Mouse (Mus musculus): Measurements from ENCODE around the gene Recql5.

The Recql5 gene

DNA sequence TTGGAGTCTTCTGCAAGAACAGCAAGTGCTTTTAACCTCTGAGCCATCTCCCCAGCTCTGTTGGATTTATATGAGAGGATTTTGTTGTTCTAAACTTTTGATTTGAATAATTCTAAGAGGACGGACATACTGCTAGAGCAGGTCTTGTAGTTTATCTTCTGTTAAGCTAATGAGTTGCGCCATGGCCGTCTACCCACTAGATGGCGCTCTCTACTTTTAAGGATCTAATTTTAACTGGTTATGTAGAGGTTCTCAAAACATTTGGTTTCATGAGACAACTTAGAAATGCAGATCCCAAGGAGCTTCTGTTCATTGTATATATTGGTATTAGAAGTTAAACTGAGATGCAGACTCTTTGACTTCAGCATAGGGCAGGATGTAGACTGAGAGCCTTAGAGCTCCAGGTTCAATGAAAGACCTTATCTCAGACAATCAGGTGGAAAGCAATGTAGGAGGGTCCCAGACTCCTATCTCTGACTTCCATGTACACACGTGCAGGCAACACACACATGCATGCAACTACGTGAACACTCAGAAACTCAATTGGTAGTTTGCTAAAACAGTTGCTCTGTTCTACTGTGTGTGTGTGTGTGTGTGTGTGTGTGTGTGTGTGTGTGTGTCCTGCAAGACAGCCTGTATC lies 6.5 kb upstream of the Recql5 start:
- peak; percentile 40 to 71 for DNase-seq (ENCODE audit: low spot score in 2 of 2)

DNA sequence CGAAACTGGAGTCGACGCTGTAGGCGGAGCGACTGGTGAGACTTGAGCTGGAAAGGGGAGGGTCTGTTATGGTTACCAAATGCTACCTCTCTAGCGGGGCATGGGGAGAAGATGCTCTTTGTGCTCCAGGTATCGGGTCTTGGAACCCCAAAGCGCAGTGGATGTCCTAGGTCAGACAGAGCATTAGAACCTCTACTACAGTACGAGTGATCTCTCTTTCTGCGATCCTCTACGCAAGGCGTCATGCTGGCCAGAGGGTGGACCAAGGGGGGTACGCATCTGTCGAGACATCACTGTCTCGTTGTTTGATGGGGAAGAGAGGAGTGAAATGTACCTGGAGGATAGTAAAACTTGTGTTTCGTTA lies 452 bp upstream of the Recql5 start:
- no peak for DNase-seq (ENCODE audit: low spot score in 2 of 2)

DNA sequence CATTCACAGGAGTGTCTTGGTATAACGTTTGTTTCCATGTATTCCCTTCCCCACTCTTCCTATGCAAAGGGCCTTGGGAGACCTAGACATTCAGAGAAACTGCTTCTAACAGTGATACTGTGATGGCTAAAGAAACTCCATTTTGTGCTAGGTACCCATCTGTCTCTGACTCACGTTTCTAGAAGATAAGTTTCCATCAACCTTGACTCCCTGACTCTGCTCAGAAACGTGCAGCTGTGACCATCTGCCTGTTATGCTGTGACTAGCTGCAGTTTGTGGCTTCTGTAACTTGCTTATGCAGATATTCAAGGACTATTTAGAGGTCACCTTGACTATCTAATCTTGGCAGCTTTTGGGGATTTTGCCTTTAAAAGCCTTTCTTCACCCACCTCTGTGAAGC lies 2.0 kb downstream of the Recql5 start:
- no peak for DNase-seq (ENCODE audit: low spot score in 2 of 2)

DNA sequence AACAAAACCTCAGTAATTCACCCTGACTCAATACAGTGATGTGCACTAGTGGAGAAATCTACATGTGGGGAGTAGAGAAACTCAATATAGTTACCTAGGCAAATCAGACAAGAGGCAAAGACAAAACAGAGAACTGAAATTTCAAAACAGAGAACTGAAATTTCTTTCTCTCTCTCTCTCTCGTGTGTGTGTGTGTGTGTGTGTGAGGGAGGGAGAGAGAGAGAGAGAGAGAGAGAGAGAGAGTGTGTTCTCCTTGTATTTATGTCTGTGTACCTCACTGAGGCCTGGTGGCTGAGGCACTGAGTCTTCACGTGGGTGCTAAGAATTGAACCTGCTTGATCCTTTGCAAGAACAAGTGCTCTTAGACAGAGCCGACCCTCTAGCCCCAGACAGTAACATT lies 3.5 kb downstream of the Recql5 start:
- no peak for DNase-seq (ENCODE audit: low spot score in 2 of 2)

DNA sequence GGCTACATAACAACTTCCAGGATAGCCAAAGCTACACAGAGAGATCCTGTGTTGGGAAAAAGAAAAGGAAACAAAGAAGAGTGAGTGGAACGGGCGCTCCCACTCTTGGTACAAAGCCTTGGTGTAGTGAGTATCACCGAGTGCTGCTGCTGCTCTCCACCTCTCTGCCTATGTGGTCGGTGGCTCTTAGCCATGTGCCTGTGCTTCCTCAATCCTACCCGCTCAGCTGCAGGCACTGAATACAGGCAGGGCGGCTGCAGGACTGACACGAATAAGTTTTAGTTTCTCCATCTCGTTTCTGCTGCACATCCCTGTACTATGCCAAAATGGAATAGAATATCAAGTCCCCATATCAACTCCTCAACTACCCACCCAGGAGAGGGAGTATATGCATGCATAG lies 4.2 kb downstream of the Recql5 start:
- no peak for DNase-seq (ENCODE audit: low spot score in 2 of 2)

DNA sequence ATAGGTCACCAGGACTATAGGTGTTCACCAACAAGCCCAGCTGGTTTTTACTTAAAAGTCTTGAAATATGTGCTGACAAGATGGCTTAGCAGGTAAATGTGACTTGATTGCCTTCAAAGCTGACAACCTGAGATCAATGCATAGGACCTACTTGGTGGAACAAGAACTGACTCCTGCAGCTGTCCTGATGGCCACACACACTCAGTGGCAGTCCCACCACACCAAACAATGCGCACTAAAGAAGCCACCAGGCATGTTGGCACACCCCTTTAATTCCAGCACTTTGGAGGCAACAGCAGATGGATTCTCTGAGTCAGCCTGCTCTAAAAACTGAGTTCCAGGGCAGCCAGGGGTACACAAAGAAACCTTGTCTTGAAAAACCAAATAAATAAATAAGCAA lies 11.3 kb downstream of the Recql5 start:
- no peak for DNase-seq (ENCODE audit: low spot score in 2 of 2)

DNA sequence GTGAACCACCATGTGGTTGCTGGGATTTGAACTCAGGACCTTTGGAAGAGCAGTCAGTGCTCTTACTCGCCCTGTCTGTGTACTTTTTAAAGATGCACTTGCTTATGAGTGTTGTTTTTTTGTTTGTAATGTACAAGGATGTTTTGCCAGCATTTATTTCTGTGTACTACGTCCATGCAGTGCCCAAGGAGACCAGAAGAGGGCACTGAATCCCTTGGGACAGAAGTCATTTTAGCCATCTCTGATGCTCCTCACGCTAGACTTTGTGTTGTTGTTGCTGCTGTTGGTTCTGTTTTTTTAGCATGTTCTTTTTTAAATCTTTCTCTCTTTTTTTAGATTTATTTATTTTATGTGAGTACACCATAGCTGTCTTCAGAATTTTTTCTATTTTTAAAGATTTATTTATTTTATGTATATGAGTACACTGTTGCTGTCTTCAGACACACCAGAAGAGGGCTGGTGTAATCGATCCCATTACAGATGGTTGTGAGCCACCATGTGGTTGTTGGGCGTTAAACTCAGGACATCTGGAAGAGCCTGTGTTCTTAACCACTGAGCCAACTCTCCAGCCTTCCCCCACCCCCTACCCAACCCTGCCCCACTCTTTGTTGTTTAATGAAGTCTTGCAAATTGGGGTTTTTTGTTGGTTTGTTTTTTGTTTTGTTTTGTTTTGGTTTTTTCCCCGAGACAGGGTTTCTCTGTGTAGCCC lies 13.0 kb downstream of the Recql5 start:
- no peak for DNase-seq (ENCODE audit: low spot score in 2 of 2)

DNA sequence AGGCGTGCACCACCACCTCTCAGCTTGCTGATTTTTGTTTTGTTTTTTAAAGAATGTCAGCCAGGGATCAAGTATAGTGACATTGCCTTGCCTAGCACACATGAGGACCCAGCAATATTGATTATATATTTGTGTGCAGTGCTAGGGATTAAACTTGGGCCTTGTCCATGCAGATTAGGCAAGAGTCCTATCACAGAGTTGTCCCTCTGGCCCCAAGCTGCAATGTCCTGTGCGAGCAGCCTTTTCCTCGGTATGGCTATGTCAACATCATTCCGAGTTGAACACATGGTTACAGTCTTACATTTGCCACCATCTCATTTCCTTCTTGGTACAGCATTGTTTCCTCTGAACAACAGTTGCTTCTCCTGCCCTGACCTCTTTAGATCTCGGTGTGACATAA lies 14.2 kb downstream of the Recql5 start:
- no peak for DNase-seq (ENCODE audit: low spot score in 2 of 2)

DNA sequence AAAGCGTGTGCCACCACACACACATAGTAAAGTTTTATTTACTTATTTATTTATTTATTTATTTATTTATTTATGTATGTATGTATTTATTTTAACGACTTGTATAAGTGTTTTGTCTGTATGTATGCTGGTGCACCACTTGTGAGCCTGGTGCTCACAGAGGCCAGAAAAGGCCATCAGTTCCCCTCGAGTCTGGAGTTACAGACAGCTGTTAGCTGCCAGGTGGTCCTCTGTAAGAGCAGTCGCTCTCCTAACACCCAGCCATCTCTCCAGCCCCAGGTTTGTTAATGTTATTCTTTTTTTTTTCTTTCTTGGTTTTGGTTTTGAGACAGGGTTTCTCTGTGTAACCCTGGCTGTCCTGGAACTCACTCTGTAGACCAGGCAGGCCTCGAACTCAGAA lies 14.6 kb downstream of the Recql5 start:
- no peak for DNase-seq (ENCODE audit: low spot score in 2 of 2)

DNA sequence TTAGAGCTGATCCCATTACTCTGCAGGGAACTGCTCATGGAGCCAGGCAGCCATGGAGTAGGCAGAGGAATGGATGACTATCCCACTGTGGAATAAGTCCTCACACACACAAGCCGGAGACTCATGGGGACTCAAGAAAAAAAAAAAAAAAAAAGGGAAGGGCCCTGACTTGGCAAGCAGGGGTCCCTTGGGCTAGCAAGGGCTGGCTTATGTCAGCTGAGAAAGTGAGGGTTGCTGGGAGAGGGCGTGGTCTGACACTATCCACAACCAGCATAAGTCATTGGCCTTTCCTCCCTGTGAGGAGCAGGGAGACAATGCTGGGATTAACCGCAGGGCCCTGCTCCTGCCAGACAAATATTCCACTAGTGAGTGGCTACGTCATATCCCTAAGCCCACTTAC lies 16.7 kb downstream of the Recql5 start:
- DNase-seq (ENCODE audit: low spot score in 2 of 2): no peak

DNA sequence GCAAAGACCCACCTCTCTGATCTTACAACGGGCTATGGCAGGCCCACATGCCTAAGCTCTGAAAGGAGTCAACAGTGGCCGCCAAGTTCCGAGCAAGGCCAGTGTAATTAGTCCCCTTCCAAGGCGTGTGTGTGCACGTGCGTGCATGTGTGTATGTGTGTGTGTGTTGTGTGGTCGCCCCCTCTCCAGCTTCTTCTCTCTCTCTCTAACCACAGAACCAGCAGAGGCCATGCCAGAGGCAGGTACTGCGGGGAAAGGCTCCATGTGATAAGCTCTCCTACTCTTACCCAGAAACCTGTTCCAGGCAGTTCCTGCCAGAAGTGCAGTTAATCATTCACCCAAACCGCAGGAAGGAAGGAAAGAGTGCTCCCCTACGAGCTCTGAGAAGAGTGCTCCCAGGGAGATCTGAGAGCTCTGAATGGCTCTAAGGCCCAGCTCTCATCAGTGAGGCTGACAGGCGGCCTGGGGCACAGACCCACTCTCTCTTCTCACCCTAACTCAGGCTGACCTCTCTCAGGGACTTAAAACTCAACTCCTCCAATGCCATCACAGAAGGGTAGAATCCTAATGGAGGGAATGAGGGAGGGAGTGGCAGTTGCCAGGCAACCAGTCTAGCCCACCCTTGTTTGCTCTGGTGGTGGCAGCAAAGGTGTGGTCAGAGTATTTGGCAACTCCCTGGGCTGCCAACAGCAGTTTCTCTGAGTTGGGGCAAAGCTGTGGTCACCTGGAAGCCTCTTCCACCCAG lies 21.5 kb downstream of the Recql5 start, which contains the start of gene Smim6:
Gene Smim6, plus strand, starts transcription at position 386 of the 745 bp plus-strand sequence.
- no peak for DNase-seq (ENCODE audit: low spot score in 2 of 2)

DNA sequence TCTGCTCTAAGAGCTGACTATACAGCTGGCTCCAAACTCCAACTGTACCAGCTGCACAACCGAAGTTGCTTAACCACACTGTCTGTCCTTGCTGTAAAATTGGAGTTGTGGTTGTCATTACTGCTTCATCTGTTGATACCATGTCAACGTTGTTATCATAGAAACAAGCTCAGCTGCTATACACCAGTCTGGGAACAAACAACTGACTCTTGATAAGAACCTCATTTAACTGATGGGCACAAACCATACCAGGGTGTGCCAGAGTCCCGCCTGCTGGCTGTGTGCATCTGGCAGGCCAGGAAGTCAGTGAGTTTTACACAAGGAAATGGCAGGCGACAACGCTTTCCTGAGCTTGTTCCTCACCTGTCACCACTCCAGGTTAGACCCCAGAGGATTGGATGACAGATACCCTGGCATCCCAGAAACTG lies 22.1 kb downstream of the Recql5 start:
- DNase-seq (ENCODE audit: low spot score in 2 of 2): no peak

DNA sequence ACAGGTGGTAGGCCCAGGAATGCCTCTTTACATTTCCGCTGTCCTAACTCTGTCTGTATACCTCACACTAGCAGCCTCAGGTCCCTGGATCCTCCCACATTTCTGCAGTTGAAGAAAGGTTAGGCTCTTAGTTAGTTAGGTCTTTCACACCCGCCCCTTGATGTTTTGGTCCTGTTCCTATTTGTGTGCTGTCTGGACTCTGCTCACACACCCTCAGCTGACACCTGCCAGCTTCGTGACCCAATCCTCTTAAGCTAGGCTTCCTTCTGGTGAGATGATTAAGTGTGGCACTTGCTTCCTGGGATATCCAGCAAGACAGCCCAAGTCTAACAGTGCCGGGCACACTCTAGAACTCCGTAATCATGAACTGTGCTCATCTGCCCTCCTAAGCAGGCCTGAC lies 26.8 kb downstream of the Recql5 start:
- DNase-seq (ENCODE audit: low spot score in 2 of 2): no peak

DNA sequence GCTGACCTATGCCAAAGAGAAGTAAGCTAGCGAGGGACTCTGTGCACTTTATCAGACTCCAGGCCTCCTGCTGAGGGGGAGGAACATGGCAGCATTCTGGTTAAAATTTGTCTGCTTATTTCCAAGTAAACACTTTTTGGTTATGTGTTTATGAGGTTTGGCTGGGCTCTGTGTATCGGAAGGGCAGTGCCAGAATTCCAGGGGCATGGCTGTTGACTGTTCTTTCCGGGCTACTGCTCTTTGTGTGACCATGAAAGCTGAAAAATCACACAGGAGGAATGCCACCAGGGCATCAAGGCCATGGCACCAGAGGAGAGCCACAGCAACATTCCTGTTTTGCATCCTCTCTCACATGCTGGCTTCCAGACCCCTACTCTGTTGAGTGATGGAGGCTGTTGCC lies 27.2 kb downstream of the Recql5 start:
- DNase-seq (ENCODE audit: low spot score in 2 of 2): no peak

DNA sequence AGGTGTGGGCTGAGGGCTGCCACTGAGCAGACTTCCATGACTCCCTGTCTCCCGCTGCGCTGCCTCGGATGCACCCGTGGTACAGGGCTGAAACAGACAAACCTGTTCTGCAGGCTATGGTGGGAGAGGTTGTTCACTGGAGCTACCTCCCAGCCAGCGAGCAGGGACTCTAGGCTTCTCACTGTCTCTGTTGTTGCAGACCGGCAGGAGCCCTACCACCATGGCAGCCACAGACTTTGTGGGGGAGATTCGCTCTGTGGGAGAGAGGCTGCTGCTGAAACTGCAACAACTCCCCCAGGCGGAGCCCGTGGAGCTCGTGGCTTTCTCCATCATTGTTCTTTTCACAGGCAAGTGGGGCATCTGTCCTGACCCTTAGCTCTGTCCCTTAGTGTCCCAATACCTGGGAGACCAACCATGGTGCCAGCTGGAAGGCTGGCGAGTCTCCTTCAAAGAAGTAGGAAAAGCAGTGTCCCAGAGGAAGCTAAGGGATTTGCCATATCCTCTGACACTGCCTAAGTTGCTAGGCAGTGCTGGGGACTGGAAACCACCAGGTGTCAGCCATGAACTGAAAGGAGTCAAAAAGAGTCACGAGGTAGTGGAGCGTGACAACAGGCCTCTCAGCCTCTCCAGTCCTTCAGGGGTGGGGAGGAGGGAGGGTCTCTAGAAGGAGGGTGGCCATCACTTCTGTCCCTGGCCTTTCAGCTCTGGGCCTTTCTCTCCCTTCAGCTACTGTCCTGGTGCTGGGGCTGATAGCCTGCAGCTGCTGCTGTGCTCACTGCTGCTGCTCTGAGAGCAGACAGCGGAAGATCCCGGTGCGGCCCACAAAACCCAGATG lies 28.1 kb downstream of the Recql5 start:
- no peak for DNase-seq (ENCODE audit: low spot score in 2 of 2)

DNA sequence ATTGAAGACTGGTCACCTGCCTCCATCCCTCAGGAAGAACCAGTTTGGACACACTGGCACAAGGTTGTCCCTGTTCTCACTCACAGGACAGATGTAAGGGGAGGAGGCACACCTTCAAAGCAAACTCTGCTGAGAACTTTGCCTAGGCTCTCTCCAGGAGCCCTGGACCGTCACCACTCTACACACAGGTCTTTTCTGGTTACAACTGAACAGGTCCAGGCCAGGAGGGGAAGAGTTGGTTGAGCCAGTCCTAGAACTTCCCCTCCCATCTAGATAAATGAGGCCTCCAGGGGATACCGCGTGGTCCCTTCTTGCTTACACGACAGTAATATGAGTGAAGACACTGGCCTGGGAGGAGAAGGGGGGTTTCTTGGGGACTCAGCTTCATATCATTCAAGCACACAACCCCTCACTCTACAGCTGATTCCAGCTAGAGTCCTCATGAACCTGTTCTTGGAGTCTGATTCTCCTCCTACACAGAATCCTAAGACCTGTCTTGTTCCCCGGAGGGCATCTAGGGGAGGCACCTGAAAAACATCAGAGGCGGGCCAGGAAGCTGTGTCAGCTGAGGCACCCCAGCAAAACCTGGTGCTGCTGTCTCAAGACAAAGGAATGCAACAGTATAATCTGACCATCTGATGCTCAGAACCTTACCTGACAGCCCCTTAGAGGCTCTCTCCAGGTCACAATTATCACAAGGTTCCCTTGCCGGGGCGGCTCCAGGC lies 28.9 kb downstream of the Recql5 start:
- DNase-seq (ENCODE audit: low spot score in 2 of 2): no peak

DNA sequence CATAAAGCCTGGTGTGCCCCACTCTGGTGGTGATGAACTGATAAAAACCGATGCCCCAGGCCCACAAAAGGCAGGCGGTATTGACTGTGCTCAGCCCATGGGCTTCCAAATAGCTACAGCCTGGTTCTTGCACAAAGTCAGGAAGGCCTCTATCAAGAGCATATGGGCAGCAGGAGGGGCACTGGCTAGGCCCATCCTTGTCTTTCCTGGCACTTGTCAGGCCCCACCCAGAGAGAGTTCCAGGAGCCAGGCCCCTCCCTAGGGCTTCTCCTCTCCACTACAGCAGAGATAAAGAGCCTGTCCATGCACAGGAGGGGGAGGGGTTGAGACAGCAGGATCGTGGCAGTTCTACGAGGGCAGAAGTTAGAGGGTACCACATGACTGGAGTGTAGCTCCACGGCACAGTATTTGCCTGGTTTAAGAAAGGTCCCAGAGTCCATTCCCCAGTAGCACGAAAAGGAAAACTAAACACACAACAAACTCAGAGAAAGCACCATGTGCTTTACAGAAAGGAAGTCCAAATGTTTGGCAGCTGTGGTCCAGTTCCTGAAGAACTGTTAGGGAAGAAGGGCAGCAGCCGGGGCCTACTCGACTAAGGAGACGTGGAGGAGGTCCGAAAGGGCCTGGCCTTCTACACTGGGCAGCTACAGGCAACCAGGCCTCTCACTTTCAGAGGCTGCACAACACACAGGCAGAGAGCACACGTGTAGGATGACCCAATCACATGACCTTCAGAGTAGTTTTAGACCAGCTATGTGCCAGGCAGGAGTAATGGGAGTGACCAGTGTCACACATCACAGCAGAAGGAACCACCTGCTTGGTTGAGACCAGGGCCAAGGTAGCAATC lies 29.7 kb downstream of the Recql5 start:
- no peak for DNase-seq (ENCODE audit: low spot score in 2 of 2)

DNA sequence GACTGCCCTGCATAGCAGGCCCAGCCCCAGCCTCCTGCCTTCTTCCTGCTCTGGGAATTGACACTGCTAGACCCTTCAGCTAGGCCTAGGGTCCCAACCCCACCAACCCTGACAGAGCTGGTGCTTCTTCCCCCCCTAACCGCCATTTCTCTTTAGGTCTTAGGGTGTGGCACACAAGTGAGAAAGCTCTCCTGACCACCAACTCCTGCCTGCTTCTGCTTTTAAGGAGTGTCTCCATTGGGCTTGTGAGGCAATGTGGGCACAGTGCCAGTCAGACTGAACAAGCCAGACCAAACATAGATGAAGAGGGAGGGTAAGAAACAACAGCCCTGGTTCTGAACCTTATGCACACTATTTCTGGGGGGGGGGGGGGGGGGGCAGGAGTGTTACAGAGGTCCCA lies 30.4 kb downstream of the Recql5 start:
- no peak for DNase-seq (ENCODE audit: low spot score in 2 of 2)

DNA sequence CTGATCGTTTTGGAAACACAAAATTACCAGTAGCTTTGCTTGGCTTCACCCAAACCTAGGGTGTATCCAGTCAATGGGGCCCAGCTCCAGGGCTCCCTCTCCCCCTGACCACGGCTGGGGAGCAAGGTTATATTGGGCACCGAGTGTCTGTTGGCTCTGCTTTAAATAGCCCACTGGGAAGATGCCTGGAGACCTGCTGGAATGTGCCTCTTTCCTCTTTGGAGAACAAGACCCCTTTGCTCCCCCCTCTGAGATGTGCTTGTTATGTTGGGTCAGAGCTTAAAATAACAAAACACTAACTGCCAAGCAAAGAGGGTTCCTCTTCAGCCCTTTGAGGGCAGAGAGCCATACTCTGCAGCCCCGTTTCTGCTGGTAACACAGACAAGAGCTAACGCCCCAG lies 31.1 kb downstream of the Recql5 start:
- no peak for DNase-seq (ENCODE audit: low spot score in 2 of 2)

DNA sequence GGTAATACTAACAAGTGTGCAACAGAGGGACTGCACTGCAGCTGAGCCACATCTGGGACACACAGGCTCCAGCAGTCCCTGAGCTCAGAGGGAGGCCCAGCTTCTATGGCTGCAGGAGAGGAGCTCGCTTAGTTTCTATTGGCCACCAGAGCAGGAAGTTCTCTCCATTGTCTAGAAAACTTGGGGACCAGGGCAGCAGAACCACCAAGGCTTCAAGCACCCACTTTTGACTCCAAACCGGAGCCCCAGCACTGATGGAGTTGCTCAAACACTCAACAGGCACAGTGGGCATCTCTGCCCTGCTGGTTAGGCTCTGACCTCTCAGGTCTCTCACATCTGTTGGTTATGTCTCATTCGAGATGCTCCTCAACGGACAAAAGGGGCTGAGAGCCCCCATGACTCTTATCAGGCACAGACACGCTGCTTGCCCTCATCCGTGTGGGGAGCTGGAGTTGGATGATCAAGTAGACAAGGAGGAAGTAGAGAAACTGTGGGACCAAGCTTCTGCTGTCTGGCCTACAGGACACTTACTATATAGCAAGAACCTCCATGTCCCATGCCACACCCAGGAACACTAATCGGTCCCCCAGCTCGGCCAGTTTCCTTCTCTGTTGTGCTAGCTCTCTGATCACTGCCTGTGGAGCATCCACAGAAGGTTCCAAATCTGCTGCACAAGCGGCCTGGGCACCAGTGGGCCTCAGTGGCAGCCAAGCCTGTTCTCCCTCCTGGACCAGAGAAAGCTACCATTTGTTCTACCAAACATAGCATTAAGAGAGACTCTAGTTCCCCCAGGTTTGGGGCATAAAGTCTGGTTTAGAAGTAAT lies 31.7 kb downstream of the Recql5 start:
- DNase-seq (ENCODE audit: low spot score in 2 of 2): no peak

Data from frontal cortex, postnatal 14 days (tissue).